ENCODE assay signal across 18 mouse cellular contexts in genomic region chr13:114260486-114261205, GRCm38 (mm10).
DNase-seq lines count a peak whose midpoint lies in the region; ATAC-seq lines count a peak whose summit lies in the region.
"Had no signal": no experiment of that assay in that cellular context is flagged by ENCODE, and none has a peak within 500 bp of the region (broad histone marks: within the 10 kb centered on the region; RNA-seq: fewer than 3 reads in every experiment).

No protein-coding gene starts in this region.

- H3K27ac ChIP-seq in midbrain, embryonic 10.5 days (replicated peaks) = no peak overlapping the region
- H3K27ac ChIP-seq in midbrain, embryonic 16.5 days (ENCODE audit: low read length) = no peak overlapping the region
- H3K27ac ChIP-seq in forebrain, embryonic 12.5 days = no peak overlapping the region
- no peak overlapping the region for H3K27ac ChIP-seq in liver, embryonic 11.5 days (ENCODE audit: low read depth, low read length)
- H3K27ac ChIP-seq: kidney, embryonic 15.5 days; left cerebral cortex, adult 2 months; midbrain, embryonic 13.5 days; stomach, embryonic 15.5 days had no signal

- H3K9ac ChIP-seq in midbrain, embryonic 16.5 days (ENCODE audit: low read depth, low read length) = no peak overlapping the region
- H3K9ac ChIP-seq in forebrain, embryonic 12.5 days = no peak overlapping the region
- H3K9ac ChIP-seq in liver, embryonic 11.5 days (ENCODE audit: low read depth, low read length) = no peak overlapping the region
- H3K9ac ChIP-seq: heart, embryonic 12.5 days; kidney, embryonic 15.5 days; liver, postnatal 0 days; midbrain, embryonic 13.5 days; stomach, embryonic 15.5 days had no signal

- H3K4me3 ChIP-seq in midbrain, embryonic 10.5 days = no peak overlapping the region
- no peak overlapping the region for H3K4me3 ChIP-seq in midbrain, embryonic 16.5 days (ENCODE audit: low read depth, low read length)
- H3K4me3 ChIP-seq in forebrain, embryonic 12.5 days (replicated peaks) = no peak overlapping the region
- no peak overlapping the region for H3K4me3 ChIP-seq in liver, embryonic 11.5 days (ENCODE audit: low read depth, low read length)
- H3K4me3 ChIP-seq: heart, embryonic 12.5 days; kidney, embryonic 15.5 days; left cerebral cortex, adult 2 months; midbrain, embryonic 13.5 days; stomach, embryonic 15.5 days had no signal

- H3K4me2 ChIP-seq in midbrain, embryonic 16.5 days (ENCODE audit: low read length) = no peak overlapping the region
- H3K4me2 ChIP-seq in forebrain, embryonic 12.5 days = no peak overlapping the region
- no peak overlapping the region for H3K4me2 ChIP-seq in liver, embryonic 11.5 days
- H3K4me2 ChIP-seq: heart, embryonic 12.5 days; kidney, embryonic 15.5 days; midbrain, embryonic 13.5 days; stomach, embryonic 15.5 days had no signal

- peaks cover 5% of the 10 kb centered on the region for H3K4me1 ChIP-seq in midbrain, embryonic 10.5 days
- no peaks in the 10 kb centered on the region for H3K4me1 ChIP-seq in midbrain, embryonic 16.5 days (ENCODE audit: control insufficient read depth, insufficient read depth, low read length)
- peaks cover 3% of the 10 kb centered on the region; the same call in 1 of the 2 replicates for H3K4me1 ChIP-seq in forebrain, embryonic 12.5 days
- no peaks in the 10 kb centered on the region for H3K4me1 ChIP-seq in liver, embryonic 11.5 days (replicated peaks; ENCODE audit: control insufficient read depth, insufficient read depth, low read length)
- H3K4me1 ChIP-seq: heart, embryonic 12.5 days; kidney, embryonic 15.5 days; midbrain, embryonic 13.5 days; stomach, embryonic 15.5 days had no signal

- H3K27me3 ChIP-seq in midbrain, embryonic 10.5 days (ENCODE audit: low read depth, poor library complexity, severe bottlenecking) = no peaks in the 10 kb centered on the region
- no peaks in the 10 kb centered on the region for H3K27me3 ChIP-seq in midbrain, embryonic 16.5 days (ENCODE audit: control insufficient read depth, insufficient read depth, low read depth, low read length)
- H3K27me3 ChIP-seq in forebrain, embryonic 12.5 days = no peaks in the 10 kb centered on the region
- H3K27me3 ChIP-seq in liver, embryonic 11.5 days (replicated peaks; ENCODE audit: control insufficient read depth, insufficient read depth, low read length) = no peaks in the 10 kb centered on the region
- H3K27me3 ChIP-seq: CH12.LX; heart, embryonic 12.5 days; kidney, embryonic 15.5 days; midbrain, embryonic 13.5 days; stomach, embryonic 15.5 days had no signal

- 71% methylated on average over 7 of the region's 7 CpGs for WGBS in midbrain, embryonic 10.5 days
- 67% methylated on average over 7 of the region's 7 CpGs for WGBS in midbrain, embryonic 16.5 days
- 69% methylated on average over 7 of the region's 7 CpGs for WGBS in forebrain, embryonic 12.5 days
- 76% methylated on average over 7 of the region's 7 CpGs for WGBS in liver, embryonic 11.5 days

- no peak for ATAC-seq in midbrain, embryonic 16.5 days
- no peak for ATAC-seq in forebrain, embryonic 12.5 days (ENCODE audit: low FRiP score)
- ATAC-seq in liver, embryonic 11.5 days (replicated peaks; ENCODE audit: low FRiP score) = no peak
- ATAC-seq: liver, postnatal 0 days; midbrain, embryonic 13.5 days had no signal

- H3K9me3 ChIP-seq in midbrain, embryonic 10.5 days (replicated peaks) = no peaks in the 10 kb centered on the region
- peaks cover 3% of the 10 kb centered on the region; the same call in 1 of the 2 replicates for H3K9me3 ChIP-seq in midbrain, embryonic 16.5 days (replicated peaks; ENCODE audit: control insufficient read depth, low read length, poor library complexity, severe bottlenecking)
- no peaks in the 10 kb centered on the region for H3K9me3 ChIP-seq in forebrain, embryonic 12.5 days
- no peaks in the 10 kb centered on the region for H3K9me3 ChIP-seq in liver, embryonic 11.5 days (ENCODE audit: control insufficient read depth, low read length)
- H3K9me3 ChIP-seq: heart, embryonic 12.5 days; kidney, embryonic 15.5 days; stomach, embryonic 15.5 days had no signal

- H3K36me3 ChIP-seq in midbrain, embryonic 10.5 days = no peaks in the 10 kb centered on the region
- H3K36me3 ChIP-seq in midbrain, embryonic 16.5 days (ENCODE audit: control insufficient read depth, insufficient read depth, low read length) = no peaks in the 10 kb centered on the region
- H3K36me3 ChIP-seq in forebrain, embryonic 12.5 days (replicated peaks) = no peaks in the 10 kb centered on the region
- H3K36me3 ChIP-seq in liver, embryonic 11.5 days (ENCODE audit: control insufficient read depth, insufficient read depth, low read length) = no peaks in the 10 kb centered on the region
- H3K36me3 ChIP-seq: heart, embryonic 12.5 days; kidney, embryonic 15.5 days; midbrain, embryonic 13.5 days; stomach, embryonic 15.5 days had no signal

- DNase-seq in midbrain, embryonic 10.5 days (ENCODE audit: low spot score) = peak; percentile 20
- peak; percentile 32 for DNase-seq in Muller cell, postnatal 12 days (ENCODE audit: inconsistent ontology term)
- DNase-seq in adrenal gland, postnatal 25 days = peak; percentile 16
- peak; percentile 8 for DNase-seq in retina, embryonic 14.5 days (ENCODE audit: low spot score)
- DNase-seq in adipocyte (ENCODE audit: low spot score) = no peak
- DNase-seq in liver, embryonic 11.5 days (ENCODE audit: low spot score) = no peak
- DNase-seq: cerebellum, adult 8-10 months; gastrocnemius, postnatal 25 days; heart, postnatal 4 days; liver, postnatal 0 days had no signal

Comparison
In these comparisons a context has a peak if more than half of its experiments do, and no peak if none do; other contexts are left out.
1. DNase-seq: peak in midbrain, embryonic 10.5 days (single experiment), Muller cell, postnatal 12 days (single experiment), adrenal gland, postnatal 25 days (single experiment) and retina, embryonic 14.5 days (single experiment); none in adipocyte (single experiment) and liver, embryonic 11.5 days (single experiment).